Mouse (Mus musculus) adrenal gland, adult 8-10 months (tissue): ENCODE data around the gene Rln3. TPM values are rescaled to one million over a fixed set of nuclear protein-coding genes. Genes with fewer than 3 reads are reported as not detected.
A peak's percentile ranks its signal among the peaks of the same experiment; 100 is the strongest.

Experiments
- DNase-seq: peaks from one replicate; pipeline ENCODE4 v3.0.0; 2022
- total RNA-seq, 4 experiments: library from RNA; stranded (reverse); gene quantifications; 2 replicates each; pipeline ENCODE4 v1.2.4; 2022

Gene Rln3
- total RNA-seq, 4 experiments from 2014 or later, result not detected

DNA sequence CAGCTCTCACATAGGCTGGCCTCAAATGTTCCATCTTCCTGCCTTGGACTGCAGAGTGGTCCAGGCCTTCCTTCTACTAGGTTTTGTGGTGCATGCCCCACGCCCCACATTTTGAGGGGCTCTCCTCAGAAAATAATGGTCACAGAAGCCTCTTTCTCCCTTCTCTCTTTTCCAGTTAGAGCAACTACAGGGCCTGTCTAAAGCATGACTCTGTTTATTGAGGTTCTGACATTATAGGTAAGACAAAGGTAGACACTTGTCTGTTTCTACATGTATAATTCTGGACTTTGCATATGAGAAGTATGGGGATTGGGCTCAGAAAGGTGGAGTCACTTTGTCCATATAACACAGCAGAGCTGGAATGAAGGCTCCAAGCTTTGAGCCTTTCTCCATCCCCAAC, 20.2 kb upstream of the Rln3 start, which contains the start of gene Gm10643:
TSS of gene Gm10643 (minus strand) at position 101 of the 400 bp plus-strand sequence.
- DNase-seq, result no peak

- DNase-seq, result no peak
These were observed 19.2 kb upstream of the Rln3 start for GRCm38 (mm10) chr8:84063861-84064610.

DNA sequence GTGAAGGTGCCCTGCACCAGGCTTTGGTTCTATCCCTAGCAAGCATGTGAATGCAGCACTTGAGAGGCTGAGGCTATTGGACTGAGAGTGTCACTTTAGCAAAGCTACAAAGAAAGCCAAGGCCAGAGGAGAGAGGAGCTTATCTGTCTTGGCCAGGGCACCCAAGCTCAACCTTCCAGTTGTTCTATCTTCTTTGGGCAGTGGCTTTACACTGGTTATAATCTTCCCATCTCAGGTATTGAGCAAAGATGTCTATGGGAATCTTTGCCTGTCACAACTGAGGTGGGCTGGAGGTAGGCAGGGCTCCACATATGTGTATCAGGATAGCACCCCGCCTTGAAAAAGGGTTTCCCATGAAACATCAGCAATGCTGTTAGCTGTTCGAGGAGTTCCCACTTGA, 15.4 kb upstream of the Rln3 start:
- no peak for DNase-seq

DNA sequence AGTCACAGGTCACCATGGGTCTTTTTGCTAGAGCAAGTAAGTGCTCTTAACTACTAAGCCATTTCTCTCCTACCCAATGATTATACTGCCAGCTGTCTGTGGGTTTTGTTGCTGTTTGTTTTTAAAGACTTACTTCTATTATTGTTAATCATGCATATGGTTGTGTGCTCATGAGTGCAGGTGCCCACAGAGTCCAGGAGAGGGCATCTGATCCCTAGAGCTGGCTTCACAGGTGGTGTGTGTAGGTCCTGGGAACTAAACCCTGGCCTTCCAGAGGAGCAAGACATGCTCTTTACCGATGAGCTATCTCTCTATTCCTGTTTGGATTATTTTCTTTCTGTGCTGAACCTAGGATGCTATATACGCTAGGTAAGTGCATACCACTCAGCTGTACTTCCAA, 14.4 kb upstream of the Rln3 start:
- no peak for DNase-seq

GRCm38 (mm10) chr8:84057827-84058226, 13.0 kb upstream of the Rln3 start:
- DNase-seq, result no peak

GRCm38 (mm10) chr8:84053229-84053628, 8.4 kb upstream of the Rln3 start:
- DNase-seq, result no peak

GRCm38 (mm10) chr8:84052746-84053145, 7.9 kb upstream of the Rln3 start:
- DNase-seq, result no peak

DNA sequence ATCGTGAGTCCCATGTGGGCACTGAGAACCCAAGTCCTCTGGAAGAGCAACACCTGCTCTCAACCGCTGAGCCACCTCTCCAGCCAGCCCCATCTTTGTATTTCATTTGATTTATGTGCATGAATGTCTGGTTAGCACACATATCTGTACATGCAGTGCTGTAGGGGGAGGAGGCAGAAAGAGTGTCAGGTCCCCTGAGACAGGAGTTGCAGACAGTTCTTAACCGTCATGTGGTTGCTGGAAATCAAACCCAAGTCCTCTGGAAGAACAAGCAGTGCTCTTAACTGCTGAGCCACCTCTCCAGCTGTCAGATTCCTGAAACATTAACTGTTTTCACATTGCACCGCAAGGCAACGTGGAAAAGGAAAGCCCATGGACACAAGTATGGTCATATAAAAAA, 3.4 kb upstream of the Rln3 start:
- DNase-seq, result no peak

GRCm38 (mm10) chr8:84046505-84046904, 1.7 kb upstream of the Rln3 start:
- DNase-seq, result no peak

DNA sequence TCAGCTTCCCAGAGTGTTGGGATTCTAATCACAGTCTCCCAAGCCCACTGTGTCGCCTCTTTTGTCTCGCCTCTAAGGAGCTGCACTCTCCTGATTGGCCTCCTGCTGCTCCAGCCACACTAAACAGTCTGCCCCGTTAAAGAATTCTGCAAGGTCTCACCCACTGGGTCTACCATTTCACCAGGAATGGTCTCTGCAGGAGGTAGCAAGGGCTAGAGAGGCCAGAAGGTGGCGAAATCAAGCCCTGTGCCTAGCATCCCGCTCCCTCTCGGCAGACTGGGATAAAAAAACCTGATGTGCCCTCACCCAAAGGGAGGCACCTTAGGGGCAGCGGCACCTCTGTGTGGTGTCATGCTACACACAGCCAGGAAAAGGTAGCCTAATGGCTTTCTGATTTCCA, 697 bp downstream of the Rln3 start:
- DNase-seq, result no peak

DNA sequence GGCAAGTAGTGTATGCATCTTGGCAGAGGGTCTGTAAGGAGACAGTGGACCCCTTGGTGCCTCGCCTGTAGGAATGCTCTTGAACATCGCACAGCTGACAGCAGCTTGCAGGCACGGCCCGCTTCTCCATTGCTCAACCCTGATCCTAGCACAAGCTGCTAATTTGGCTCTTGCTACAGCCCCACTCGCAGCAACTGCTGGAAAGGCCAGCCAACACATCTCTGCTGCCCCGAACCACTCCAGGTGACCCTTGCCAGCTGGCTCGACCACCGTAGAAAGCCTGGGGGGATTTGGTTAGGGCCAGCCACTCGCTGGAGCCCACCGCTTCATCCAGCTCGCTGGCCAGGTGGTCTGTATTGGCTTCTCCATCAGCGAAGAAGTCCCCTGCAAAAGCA, 1.9 kb downstream of the Rln3 start:
- DNase-seq, result no peak

- DNase-seq, result peak; percentile 37
These were observed 2.5 kb downstream of the Rln3 start, which contains the start of gene Il27ra for GRCm38 (mm10) chr8:84042066-84042947. Gene Il27ra (minus strand): TSS chr8:84042589.

- DNase-seq, result peak; percentile 50
These were observed 5.8 kb downstream of the Rln3 start for GRCm38 (mm10) chr8:84039050-84039449.

- peak; percentile 54 for DNase-seq
These were observed 6.8 kb downstream of the Rln3 start for GRCm38 (mm10) chr8:84038015-84038414.

- DNase-seq, result peak; percentile 67
These were observed 12.0 kb downstream of the Rln3 start for GRCm38 (mm10) chr8:84032777-84033176.

- DNase-seq, result no peak
These were observed 15.5 kb downstream of the Rln3 start for GRCm38 (mm10) chr8:84029272-84029671.

GRCm38 (mm10) chr8:84027449-84027848, 17.4 kb downstream of the Rln3 start:
- no peak for DNase-seq

- DNase-seq, result no peak
These were observed 18.9 kb downstream of the Rln3 start for GRCm38 (mm10) chr8:84025863-84026262.

GRCm38 (mm10) chr8:84024171-84024570, 20.6 kb downstream of the Rln3 start:
- no peak for DNase-seq

DNA sequence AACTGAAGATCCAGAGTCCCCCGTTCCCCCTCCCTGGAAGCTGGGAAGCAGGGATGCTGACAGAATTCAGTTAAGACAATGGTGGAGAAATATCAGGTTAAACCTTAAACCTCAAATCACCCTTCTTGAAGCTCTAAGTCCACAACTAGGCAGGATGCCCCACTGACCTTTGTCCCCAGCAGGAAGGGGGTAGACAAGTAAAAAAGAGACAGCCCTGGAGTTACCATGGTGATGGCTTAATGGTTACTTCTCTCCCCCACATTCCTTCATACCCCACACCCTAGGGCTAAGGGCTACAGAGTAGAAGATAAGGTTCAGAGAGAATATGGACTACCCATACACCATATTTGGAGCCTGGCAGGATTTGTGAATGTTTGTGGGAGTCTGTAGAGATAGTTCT, 21.2 kb downstream of the Rln3 start:
- no peak for DNase-seq

DNA sequence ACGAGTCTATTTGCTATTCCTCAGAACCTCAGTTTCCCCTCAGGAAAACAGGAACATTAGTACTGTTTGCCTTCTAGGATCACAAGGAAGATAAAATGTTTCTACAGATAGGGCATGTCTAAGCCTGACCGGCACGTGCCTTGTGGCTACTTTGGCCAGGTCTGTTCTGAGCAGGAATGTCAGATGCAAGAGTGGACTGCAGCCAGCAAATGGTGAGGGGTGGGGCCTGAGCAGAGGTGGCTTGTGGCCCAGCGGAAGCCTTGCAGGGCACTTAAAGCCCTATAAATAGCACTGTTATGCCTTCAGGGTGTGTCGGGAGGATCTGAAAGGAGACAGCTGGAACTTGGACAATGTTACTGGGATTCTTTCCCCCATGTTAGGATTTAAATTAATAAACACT, 21.7 kb downstream of the Rln3 start:
- no peak for DNase-seq

- DNase-seq, result no peak
These were observed 23.2 kb downstream of the Rln3 start for GRCm38 (mm10) chr8:84021569-84021968.

DNA sequence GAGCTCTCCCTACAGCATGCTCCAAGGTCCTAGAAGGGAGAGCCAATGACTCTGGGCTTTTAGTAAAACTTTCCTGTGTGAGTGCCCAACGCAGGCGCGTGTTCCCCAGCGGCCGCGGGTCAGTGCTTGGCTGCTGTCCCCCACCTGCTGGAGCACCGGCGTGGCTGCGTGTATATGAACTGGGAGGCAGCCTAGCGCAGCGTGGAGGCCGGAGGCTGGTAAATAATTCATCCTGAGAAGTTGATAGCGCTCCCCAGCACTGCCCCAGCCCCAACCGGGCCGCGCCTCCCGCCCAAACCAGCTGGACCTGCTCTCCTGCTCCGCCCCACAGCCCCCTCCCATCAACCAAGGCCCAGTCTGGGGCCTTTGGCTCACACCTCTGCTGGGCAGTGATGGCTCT, 23.7 kb downstream of the Rln3 start, which contains the start of gene Palm3:
TSS of gene Palm3 (plus strand) at position 376 of the 400 bp plus-strand sequence.
- DNase-seq, result no peak

DNA sequence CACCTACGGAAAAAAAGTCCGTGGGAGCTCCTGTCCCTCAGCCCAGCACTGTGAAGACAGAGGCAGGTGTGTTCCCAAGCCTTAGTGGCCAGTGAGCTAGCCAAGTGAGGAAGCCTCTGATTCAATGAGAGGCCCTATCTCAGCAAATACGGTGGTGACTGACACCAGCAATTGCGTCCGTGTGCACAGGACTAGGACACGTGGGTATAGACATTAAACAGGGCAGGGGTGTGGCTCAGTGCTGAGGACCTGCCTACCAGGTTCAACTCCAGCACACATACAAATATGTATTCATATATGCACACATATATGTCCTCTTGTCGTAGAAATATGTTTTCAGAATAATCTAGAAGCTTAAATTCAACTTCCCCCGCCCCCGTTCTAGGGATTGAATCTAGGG, 25.1 kb downstream of the Rln3 start:
- DNase-seq, result no peak
